Mouse (Mus musculus): ENCODE results near the gene Sgsh. TPM values are rescaled to one million over a fixed set of nuclear protein-coding genes. Genes with fewer than 3 reads are reported as not detected.

Gene Sgsh
- total and polyA plus RNA-seq, 3 experiments, result 0.12 to 0.25 TPM; not detected in 1

DNA sequence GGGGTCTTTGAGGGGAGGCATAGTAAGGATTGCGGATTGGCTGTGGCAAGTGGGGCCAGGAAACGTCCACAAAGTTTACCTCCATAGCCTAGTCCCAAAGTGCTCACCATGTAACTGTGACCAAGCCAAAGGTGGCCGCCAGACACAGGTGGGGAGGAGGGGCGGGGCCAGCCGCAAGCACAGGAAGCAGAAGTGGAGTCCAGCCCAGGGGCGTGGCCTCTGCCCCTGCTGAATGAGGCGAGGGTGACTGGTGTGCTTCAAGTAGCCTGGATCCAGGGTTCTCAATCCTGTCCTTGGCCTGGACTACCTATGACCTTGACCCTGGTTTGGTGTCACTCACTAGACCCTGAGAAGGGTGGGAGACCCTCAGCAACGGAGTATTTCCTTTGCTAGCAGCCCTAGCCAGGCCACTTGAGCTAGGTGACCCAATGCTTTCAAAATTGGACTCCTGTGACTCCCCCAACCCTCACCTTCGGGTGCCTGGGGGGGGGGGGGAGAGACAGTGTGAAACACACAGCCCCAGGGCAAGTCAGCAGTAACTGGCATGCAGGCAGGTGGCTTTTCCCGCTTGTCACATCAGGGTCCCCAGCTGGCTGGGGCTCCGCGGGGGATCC is 36.8 kb upstream of the Sgsh start:
- DNase-seq (ENCODE audit: low read depth, low spot score), result peak; percentile 92
- TF ChIP-seq USF2 (IDR thresholded peaks at IDR 0.05; ENCODE audit: borderline replicate concordance in 1 of 2, insufficient read depth in 1 of 2, low read depth in 1 of 2, low read length in 2 of 2) (no peak), NELFE (IDR thresholded peaks at IDR 0.05; ENCODE audit: low read depth, low read length) (peak; percentile 70), EP300 (IDR thresholded peaks at IDR 0.05; ENCODE audit: low read depth in 1 of 2, low read length in 2 of 2) (0 out of 4 replicates have a peak, but pooled peaks of 1 of the 2 experiments have one; percentile 4), MAFK (IDR thresholded peaks at IDR 0.05; ENCODE audit: borderline replicate concordance, low read depth, low read length) (no peak), BHLHE40 (IDR thresholded peaks at IDR 0.05; ENCODE audit: borderline replicate concordance, low read depth, low read length) (no peak), ELF1 (IDR thresholded peaks at IDR 0.05; ENCODE audit: low read depth, low read length) (0 out of 2 replicates have a peak, but pooled peaks have one; percentile 39), ETS1 (IDR thresholded peaks at IDR 0.05; ENCODE audit: low read depth, low read length) (peak; percentile 21; the same call in 1 of the 2 replicates), MAZ (IDR thresholded peaks at IDR 0.05; ENCODE audit: low read depth, low read length) (peak; percentile 74; the same call in 1 of the 2 replicates), POLR2A (IDR thresholded peaks at IDR 0.05; ENCODE audit: control insufficient read depth in 1 of 2, insufficient read depth in 1 of 2, low read depth in 1 of 2, low read length in 2 of 2, poor library complexity in 1 of 2) (peak; percentile 37 to 75; a peak in 2 of 4 replicates), JUND (IDR thresholded peaks at IDR 0.05; ENCODE audit: low read depth, low read length) (no peak), ZMIZ1 (IDR thresholded peaks at IDR 0.05; ENCODE audit: low read depth, low read length) (peak; percentile 39; the same call in 1 of the 2 replicates), MXI1 (IDR thresholded peaks at IDR 0.05; ENCODE audit: low read depth, low read length) (peak; percentile 50), CHD2 (IDR thresholded peaks at IDR 0.05; ENCODE audit: low read length) (no peak), SMC3 (IDR thresholded peaks at IDR 0.05; ENCODE audit: low read depth, low read length) (no peak), HCFC1 (IDR thresholded peaks at IDR 0.05; ENCODE audit: low read depth, low read length) (0 out of 2 replicates have a peak, but pooled peaks have one; percentile 43), TCF12 (IDR thresholded peaks at IDR 0.05; ENCODE audit: low read depth, low read length) (peak; percentile 38; the same call in 1 of the 2 replicates), POLR2AphosphoS5 (IDR thresholded peaks at IDR 0.05; ENCODE audit: borderline replicate concordance, low read depth, low read length) (no peak), USF1 (IDR thresholded peaks at IDR 0.05; ENCODE audit: low read depth, low read length) (0 out of 2 replicates have a peak, but pooled peaks have one; percentile 12), CHD1 (IDR thresholded peaks at IDR 0.05; ENCODE audit: low read depth, low read length) (peak; percentile 86), ZNF384 (IDR thresholded peaks at IDR 0.05; ENCODE audit: low read depth, low read length) (no peak), MYB (IDR thresholded peaks at IDR 0.05; ENCODE audit: low read depth, low read length) (no peak), TAL1 (IDR thresholded peaks at IDR 0.05; ENCODE audit: low read length) (no peak), E2F4 (IDR thresholded peaks at IDR 0.05; ENCODE audit: borderline replicate concordance, low read depth, low read length) (no peak), POLR2AphosphoS2 (IDR thresholded peaks at IDR 0.05; ENCODE audit: low read length) (peak; percentile 74; the same call in 1 of the 2 replicates), TBP (IDR thresholded peaks at IDR 0.05; ENCODE audit: low read depth, low read length) (no peak), SIN3A (IDR thresholded peaks at IDR 0.05; ENCODE audit: low read length) (peak; percentile 67)
- peaks cover 0 to 5% of the 10 kb centered on the region in 2 experiments; a peak in 1 of 4 replicates for H3K36me3 ChIP-seq (ENCODE audit: control insufficient read depth in 1 of 2, insufficient read depth in 2 of 2, low read length in 2 of 2)
- no peaks in the 10 kb centered on the region; the same call in 1 of the 2 replicates for H3K79me2 ChIP-seq (ENCODE audit: control insufficient read depth, insufficient read depth, low read length, poor library complexity)
- H3K9me3 ChIP-seq (replicated peaks; ENCODE audit: insufficient read depth, low read length), result no peaks in the 10 kb centered on the region
- H3K4me3 ChIP-seq (ENCODE audit: control insufficient read depth in 1 of 2, insufficient read depth in 1 of 2, low read depth in 2 of 2, low read length in 2 of 2), result peak overlapping the region; percentile 80 to 84
- H3K4me1 ChIP-seq (ENCODE audit: control insufficient read depth in 1 of 2, insufficient read depth in 2 of 2, low read length in 2 of 2), result peaks cover 6 to 25% of the 10 kb centered on the region in 2 experiments
- peak overlapping the region; percentile 66 for H3K9ac ChIP-seq (ENCODE audit: control insufficient read depth, low read depth, low read length, poor library complexity, severe bottlenecking)
- H3K27me3 ChIP-seq (ENCODE audit: control insufficient read depth in 1 of 2, insufficient read depth in 2 of 2, low read length in 2 of 2), result peaks cover 5 to 6% of the 10 kb centered on the region in 2 experiments
- peak overlapping the region; percentile 57 for H3K27ac ChIP-seq (ENCODE audit: control insufficient read depth, low read depth, low read length)
